ENCODE assay signal across 9 mouse cellular contexts in genomic region chr17:9169371-9169770, GRCm38 (mm10).
DNase-seq lines count a peak whose midpoint lies in the region; ATAC-seq lines count a peak whose summit lies in the region.
"Had no signal": no experiment of that assay in that cellular context is flagged by ENCODE, and none has a peak within 500 bp of the region (broad histone marks: within the 10 kb centered on the region; RNA-seq: fewer than 3 reads in every experiment).

No protein-coding gene starts in this region.

- no peak for ATAC-seq in kidney, embryonic 15.5 days (replicated peaks; ENCODE audit: low FRiP score)
- no peak for ATAC-seq in limb, embryonic 13.5 days (ENCODE audit: low FRiP score, low read depth)
- ATAC-seq in erythroblast, adult 5-6 weeks (replicated peaks; ENCODE audit: low FRiP score, poor library complexity, severe bottlenecking): no peak

- no peaks in the 10 kb centered on the region for H3K9me3 ChIP-seq in kidney, embryonic 15.5 days (replicated peaks)
- H3K9me3 ChIP-seq in limb, embryonic 13.5 days: no peaks in the 10 kb centered on the region; the same call in 1 of the 2 replicates

- peak overlapping the region; percentile 38; the same call in 1 of the 2 replicates for H3K4me2 ChIP-seq in kidney, embryonic 15.5 days
- 0 out of 2 replicates have a peak overlapping the region, but pooled peaks have one; percentile 25 for H3K4me2 ChIP-seq in limb, embryonic 13.5 days (replicated peaks)

- 0 out of 2 replicates have a peak, but pooled peaks cover 4% of the 10 kb centered on the region for H3K27me3 ChIP-seq in kidney, embryonic 15.5 days
- H3K27me3 ChIP-seq in limb, embryonic 13.5 days: peaks cover 20% of the 10 kb centered on the region

- no peak overlapping the region for H3K4me3 ChIP-seq in kidney, embryonic 15.5 days (replicated peaks)
- no peak overlapping the region for H3K4me3 ChIP-seq in limb, embryonic 13.5 days
- H3K4me3 ChIP-seq: erythroblast, embryonic 14.5 days had no signal

- no peak overlapping the region for H3K27ac ChIP-seq in kidney, embryonic 15.5 days
- H3K27ac ChIP-seq in limb, embryonic 13.5 days: no peak overlapping the region

- H3K9ac ChIP-seq in kidney, embryonic 15.5 days: no peak overlapping the region
- no peak overlapping the region for H3K9ac ChIP-seq in limb, embryonic 13.5 days

- H3K36me3 ChIP-seq in kidney, embryonic 15.5 days: no peaks in the 10 kb centered on the region
- no peaks in the 10 kb centered on the region for H3K36me3 ChIP-seq in limb, embryonic 13.5 days

- peak; percentile 50 for DNase-seq in urinary bladder, postnatal 14 days (ENCODE audit: low spot score)
- DNase-seq in urinary bladder, adult 2 months (ENCODE audit: low spot score): no peak
- peak; percentile 43 for DNase-seq in cerebellum, adult 11-12 months
- peak; percentile 44 to 80 for DNase-seq in frontal cortex, postnatal 10 days (ENCODE audit: low spot score in 2 of 2)
- DNase-seq in neural tube, embryonic 10.5 days (ENCODE audit: extremely low spot score, low spot score): peak; percentile 67

- WGBS in kidney, embryonic 15.5 days: 19% methylated on average over 11 of the region's 11 CpGs
- 20% methylated on average over 11 of the region's 11 CpGs for WGBS in limb, embryonic 13.5 days

- H3K4me1 ChIP-seq in kidney, embryonic 15.5 days: peaks cover 22% of the 10 kb centered on the region
- H3K4me1 ChIP-seq in limb, embryonic 13.5 days: peaks cover 14% of the 10 kb centered on the region
